Mouse (Mus musculus): Measurements from ENCODE around the gene Cavin1. TPM values are rescaled to one million over a fixed set of nuclear protein-coding genes. Genes with fewer than 3 reads are reported as not detected.

Gene Cavin1
- polyA plus RNA-seq, 1 experiment from 2014 or later: 21.4 TPM

DNA sequence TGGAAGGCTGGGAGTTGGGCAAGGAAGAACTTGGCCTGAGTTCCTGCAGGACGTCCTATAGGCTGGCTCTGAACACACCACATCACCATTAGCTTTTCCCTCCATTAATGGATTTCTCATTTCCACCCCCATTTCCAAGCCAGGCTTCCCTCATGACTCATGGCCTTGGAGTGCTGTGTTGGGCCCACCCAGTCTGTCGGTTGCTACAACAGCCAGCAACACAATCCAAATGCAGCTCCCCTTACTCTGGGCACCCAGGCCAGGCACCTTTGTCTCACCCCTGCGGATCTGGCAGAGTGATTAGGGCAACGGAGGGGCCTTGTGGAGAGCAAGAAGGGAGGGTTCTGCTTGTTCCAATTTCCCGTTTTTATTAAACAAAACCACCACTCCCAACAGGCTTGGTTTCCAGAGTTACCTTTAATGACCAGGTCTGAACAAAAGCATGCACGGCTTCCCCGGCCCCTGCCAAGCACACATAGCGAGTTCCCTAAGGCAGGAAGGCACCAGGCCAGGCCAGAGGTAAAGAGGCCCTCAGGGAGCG is 8.2 kb downstream of the Cavin1 start:
- H3K27ac ChIP-seq: no peak overlapping the region
- DNase-seq (ENCODE audit: low spot score): no peak
- no peaks in the 10 kb centered on the region for H3K9me3 ChIP-seq
- WGBS: 76% methylated on average over 9 of the region's 9 CpGs
- no peaks in the 10 kb centered on the region for H3K36me3 ChIP-seq
- H3K4me1 ChIP-seq (replicated peaks): peaks cover 33% of the 10 kb centered on the region
- no peak overlapping the region for H3K4me3 ChIP-seq
- H3K27me3 ChIP-seq (ENCODE audit: insufficient read depth, poor library complexity, severe bottlenecking): peaks cover 87% of the 10 kb centered on the region

- H3K36me3 ChIP-seq: no peaks in the 10 kb centered on the region
- no peak overlapping the region for H3K4me3 ChIP-seq
- peaks cover 31% of the 10 kb centered on the region for H3K4me1 ChIP-seq (replicated peaks)
- H3K27me3 ChIP-seq (ENCODE audit: insufficient read depth, poor library complexity, severe bottlenecking): peaks cover 78% of the 10 kb centered on the region
- no peaks in the 10 kb centered on the region for H3K9me3 ChIP-seq
- DNase-seq (ENCODE audit: low spot score): no peak
- WGBS: 12% methylated on average over 6 of the region's 6 CpGs
- no peak overlapping the region for H3K27ac ChIP-seq
Measured at GRCm38 (mm10) chr11:100960540-100960939, 10.1 kb downstream of the Cavin1 start.

GRCm38 (mm10) chr11:100959826-100960225 is 10.9 kb downstream of the Cavin1 start:
- Histone ChIP-seq H3K27me3 (ENCODE audit: insufficient read depth, poor library complexity, severe bottlenecking) (peaks cover 70% of the 10 kb centered on the region), H3K27ac (no peak overlapping the region)

GRCm38 (mm10) chr11:100959464-100959810 is 11.2 kb downstream of the Cavin1 start:
- DNase-seq (ENCODE audit: low spot score): peak; percentile 68
- H3K9me3 ChIP-seq: no peaks in the 10 kb centered on the region
- no peaks in the 10 kb centered on the region for H3K36me3 ChIP-seq
- 3% methylated on average over 14 of the region's 14 CpGs for WGBS
- peak overlapping the region; percentile 41 for H3K4me3 ChIP-seq
- H3K27ac ChIP-seq: no peak overlapping the region
- H3K4me1 ChIP-seq (replicated peaks): peaks cover 28% of the 10 kb centered on the region
- H3K27me3 ChIP-seq (ENCODE audit: insufficient read depth, poor library complexity, severe bottlenecking): peaks cover 67% of the 10 kb centered on the region

More at GRCm38 (mm10) chr11:100959826-100960225, 10.9 kb downstream of the Cavin1 start:
- Histone ChIP-seq H3K36me3 (no peaks in the 10 kb centered on the region), H3K4me1 (replicated peaks) (peaks cover 28% of the 10 kb centered on the region), H3K4me3 (no peak overlapping the region), H3K9me3 (no peaks in the 10 kb centered on the region)
- WGBS: 32% methylated on average over 3 of the region's 3 CpGs
- DNase-seq (ENCODE audit: low spot score): no peak

- WGBS: 7% methylated on average over 76 of the region's 76 CpGs
- H3K27me3 ChIP-seq (ENCODE audit: insufficient read depth, poor library complexity, severe bottlenecking): peaks cover 61% of the 10 kb centered on the region
- peak; percentile 43 for DNase-seq (ENCODE audit: low spot score)
Measured at GRCm38 (mm10) chr11:100958613-100959463, 11.8 kb downstream of the Cavin1 start.

GRCm38 (mm10) chr11:100957915-100958469 is 12.7 kb downstream of the Cavin1 start:
- WGBS: 32% methylated on average over 6 of the region's 6 CpGs
- Histone ChIP-seq H3K9me3 (no peaks in the 10 kb centered on the region), H3K36me3 (no peaks in the 10 kb centered on the region), H3K27me3 (ENCODE audit: insufficient read depth, poor library complexity, severe bottlenecking) (peaks cover 52% of the 10 kb centered on the region), H3K27ac (no peak overlapping the region), H3K4me1 (replicated peaks) (peaks cover 22% of the 10 kb centered on the region), H3K4me3 (no peak overlapping the region)
- no peak for DNase-seq (ENCODE audit: low spot score)

More at GRCm38 (mm10) chr11:100958613-100959463, 11.8 kb downstream of the Cavin1 start:
- no peak overlapping the region for H3K27ac ChIP-seq
- peak overlapping the region; percentile 41 for H3K4me3 ChIP-seq
- no peaks in the 10 kb centered on the region for H3K9me3 ChIP-seq
- peaks cover 22% of the 10 kb centered on the region for H3K4me1 ChIP-seq (replicated peaks)
- no peaks in the 10 kb centered on the region for H3K36me3 ChIP-seq

- H3K9me3 ChIP-seq: no peaks in the 10 kb centered on the region
- 4% methylated on average over 5 of the region's 5 CpGs for WGBS
- peak; percentile 93 for DNase-seq (ENCODE audit: low spot score)
- no peak overlapping the region for H3K27ac ChIP-seq
- peaks cover 19% of the 10 kb centered on the region for H3K4me1 ChIP-seq (replicated peaks)
- H3K36me3 ChIP-seq: no peaks in the 10 kb centered on the region
- H3K27me3 ChIP-seq (ENCODE audit: insufficient read depth, poor library complexity, severe bottlenecking): peaks cover 45% of the 10 kb centered on the region
- H3K4me3 ChIP-seq: no peak overlapping the region
Measured at GRCm38 (mm10) chr11:100957244-100957643, 13.4 kb downstream of the Cavin1 start.

GRCm38 (mm10) chr11:100949540-100949939 is 21.1 kb downstream of the Cavin1 start:
- no peaks in the 10 kb centered on the region for H3K36me3 ChIP-seq
- H3K4me3 ChIP-seq: no peak overlapping the region
- 97% methylated on average over 1 of the region's 1 CpGs for WGBS
- no peaks in the 10 kb centered on the region for H3K27me3 ChIP-seq (ENCODE audit: insufficient read depth, poor library complexity, severe bottlenecking)
- H3K4me1 ChIP-seq (replicated peaks): no peaks in the 10 kb centered on the region
- H3K9me3 ChIP-seq: no peaks in the 10 kb centered on the region
- H3K27ac ChIP-seq: no peak overlapping the region
- no peak for DNase-seq (ENCODE audit: low spot score)

- H3K36me3 ChIP-seq: no peaks in the 10 kb centered on the region
- 62% methylated on average over 4 of the region's 4 CpGs for WGBS
- no peaks in the 10 kb centered on the region for H3K4me1 ChIP-seq (replicated peaks)
- no peak for DNase-seq (ENCODE audit: low spot score)
- no peak overlapping the region for H3K4me3 ChIP-seq
- H3K9me3 ChIP-seq: no peaks in the 10 kb centered on the region
- H3K27me3 ChIP-seq (ENCODE audit: insufficient read depth, poor library complexity, severe bottlenecking): no peaks in the 10 kb centered on the region
- H3K27ac ChIP-seq: no peak overlapping the region
Measured at GRCm38 (mm10) chr11:100948317-100948716, 22.4 kb downstream of the Cavin1 start.

DNA sequence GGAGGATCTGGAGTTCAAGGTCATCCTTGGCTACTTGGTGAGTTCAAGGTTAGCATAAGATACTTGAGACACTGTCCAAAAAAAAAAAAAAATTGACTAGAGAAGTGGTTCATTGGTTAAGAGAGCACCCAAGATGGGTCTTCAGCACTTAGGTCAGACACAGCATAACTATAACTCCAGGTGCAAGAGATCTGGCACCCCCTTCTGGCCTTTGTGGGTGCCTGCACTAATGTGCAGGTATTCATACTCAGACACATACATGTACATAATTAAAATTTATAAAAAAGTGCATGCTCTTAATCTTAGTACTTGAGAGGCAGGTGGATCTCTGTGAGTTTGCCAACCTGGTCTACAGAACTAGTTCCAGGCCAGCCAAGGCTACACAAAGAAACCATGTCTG is 23.1 kb downstream of the Cavin1 start:
- Histone ChIP-seq H3K4me1 (replicated peaks) (no peaks in the 10 kb centered on the region), H3K9me3 (no peaks in the 10 kb centered on the region), H3K27ac (no peak overlapping the region), H3K27me3 (ENCODE audit: insufficient read depth, poor library complexity, severe bottlenecking) (no peaks in the 10 kb centered on the region), H3K4me3 (no peak overlapping the region), H3K36me3 (no peaks in the 10 kb centered on the region)
- DNase-seq (ENCODE audit: low spot score): no peak

GRCm38 (mm10) chr11:100946862-100947261 is 23.8 kb downstream of the Cavin1 start:
- Histone ChIP-seq H3K27ac (no peak overlapping the region), H3K4me1 (replicated peaks) (no peaks in the 10 kb centered on the region), H3K27me3 (ENCODE audit: insufficient read depth, poor library complexity, severe bottlenecking) (no peaks in the 10 kb centered on the region; the same call in 1 of the 2 replicates), H3K36me3 (no peaks in the 10 kb centered on the region), H3K4me3 (no peak overlapping the region), H3K9me3 (no peaks in the 10 kb centered on the region)
- DNase-seq (ENCODE audit: low spot score): no peak
- WGBS: 54% methylated on average over 4 of the region's 4 CpGs

- no peak overlapping the region for H3K4me3 ChIP-seq
- peaks cover 21% of the 10 kb centered on the region for H3K4me1 ChIP-seq (replicated peaks)
- H3K36me3 ChIP-seq: no peaks in the 10 kb centered on the region
- no peak overlapping the region for H3K27ac ChIP-seq
- no peaks in the 10 kb centered on the region; the same call in none of the 2 replicates for H3K27me3 ChIP-seq (ENCODE audit: insufficient read depth, poor library complexity, severe bottlenecking)
- WGBS: 88% methylated on average over 1 of the region's 1 CpGs
- no peak for DNase-seq (ENCODE audit: low spot score)
- no peaks in the 10 kb centered on the region for H3K9me3 ChIP-seq
Measured at GRCm38 (mm10) chr11:100942388-100942787, 28.3 kb downstream of the Cavin1 start.

DNA sequence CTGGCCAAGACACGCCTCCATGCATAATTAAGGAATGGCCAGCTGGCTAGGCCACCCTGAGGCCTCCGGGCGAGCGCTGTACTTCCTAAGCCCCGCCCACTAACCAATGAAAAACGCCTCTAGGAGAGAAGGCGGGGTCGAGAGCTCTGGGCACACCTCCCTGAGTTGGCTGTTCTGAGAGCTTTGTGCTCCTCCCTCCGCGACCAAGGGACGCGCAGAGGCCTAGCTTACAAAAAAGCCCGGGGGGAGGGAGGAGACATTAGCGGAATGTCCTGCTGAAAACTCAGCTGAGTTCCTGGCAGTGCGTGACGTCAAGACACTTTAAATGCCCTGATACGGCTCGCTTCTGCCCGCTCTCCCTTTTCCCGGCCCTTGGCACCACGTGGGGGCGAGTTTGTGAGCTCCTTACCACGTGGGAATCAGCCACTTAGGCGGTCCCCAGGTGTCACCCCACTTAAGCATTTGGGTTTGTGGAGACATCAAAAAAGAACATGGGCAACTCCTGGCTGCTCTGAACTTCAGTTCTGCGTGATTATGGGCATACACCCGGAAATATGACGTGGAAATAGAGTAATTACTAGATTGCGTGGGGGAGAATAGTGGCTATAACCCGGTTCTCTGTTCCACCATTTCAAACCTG is 31.1 kb downstream of the Cavin1 start, which contains the start of gene Stat3:
Gene Stat3, minus strand, starts transcription at position 29 of the 640 bp plus-strand sequence.
- WGBS: 2% methylated on average over 29 of the region's 29 CpGs
- H3K27me3 ChIP-seq (ENCODE audit: insufficient read depth, poor library complexity, severe bottlenecking): no peaks in the 10 kb centered on the region; the same call in none of the 2 replicates
- H3K9me3 ChIP-seq: no peaks in the 10 kb centered on the region
- peak; percentile 100 for DNase-seq (ENCODE audit: low spot score)
- peak within 1 kb of the TSS; percentile 96 for H3K27ac ChIP-seq
- H3K36me3 ChIP-seq: no peaks in the 10 kb centered on the region
- H3K4me3 ChIP-seq: peak within 1 kb of the TSS; percentile 79
- H3K4me1 ChIP-seq (replicated peaks): peaks cover 28% of the 10 kb centered on the region
